Mouse (Mus musculus): ENCODE measurements around the gene Tbc1d15. TPM values are rescaled to one million over a fixed set of nuclear protein-coding genes. Genes with fewer than 3 reads are reported as not detected.

The Tbc1d15 gene
- polyA plus RNA-seq, 1 experiment: 35.4 TPM

GRCm38 (mm10) chr10:115236733-115237132, 14.5 kb downstream of the Tbc1d15 start:
- no peak overlapping the region for H3K4me3 ChIP-seq (replicated peaks; ENCODE audit: control insufficient read depth, low read depth, low read length)
- no peak for TF ChIP-seq POLR2A (IDR thresholded peaks at IDR 0.05; ENCODE audit: borderline replicate concordance, control insufficient read depth, low read depth, low read length)
- no peak for TF ChIP-seq CTCF (IDR thresholded peaks at IDR 0.05; ENCODE audit: control insufficient read depth, insufficient read depth, low read length)
- H3K27ac ChIP-seq (ENCODE audit: control insufficient read depth, insufficient read depth, low read depth, low read length, poor library complexity): no peak overlapping the region
- WGBS: 20% methylated on average over 4 of the region's 4 CpGs
- H3K4me1 ChIP-seq (ENCODE audit: control insufficient read depth, insufficient read depth, low read length): peaks cover 2% of the 10 kb centered on the region; the same call in 1 of the 2 replicates

- Histone ChIP-seq H3K4me3 (replicated peaks; ENCODE audit: control insufficient read depth, low read depth, low read length) (no peak overlapping the region), H3K4me1 (ENCODE audit: control insufficient read depth, insufficient read depth, low read length) (peaks cover 2% of the 10 kb centered on the region; the same call in 1 of the 2 replicates), H3K27ac (ENCODE audit: control insufficient read depth, insufficient read depth, low read depth, low read length, poor library complexity) (no peak overlapping the region)
- TF ChIP-seq CTCF (IDR thresholded peaks at IDR 0.05; ENCODE audit: control insufficient read depth, insufficient read depth, low read length) (no peak), POLR2A (IDR thresholded peaks at IDR 0.05; ENCODE audit: borderline replicate concordance, control insufficient read depth, low read depth, low read length) (no peak)
- 91% methylated on average over 9 of the region's 9 CpGs for WGBS
These were observed 15.8 kb downstream of the Tbc1d15 start for GRCm38 (mm10) chr10:115235501-115235900.

- no peak for TF ChIP-seq CTCF (IDR thresholded peaks at IDR 0.05; ENCODE audit: control insufficient read depth, insufficient read depth, low read length)
- no peak for TF ChIP-seq POLR2A (IDR thresholded peaks at IDR 0.05; ENCODE audit: borderline replicate concordance, control insufficient read depth, low read depth, low read length)
- Histone ChIP-seq H3K4me3 (replicated peaks; ENCODE audit: control insufficient read depth, low read depth, low read length) (no peak overlapping the region), H3K4me1 (ENCODE audit: control insufficient read depth, insufficient read depth, low read length) (peaks cover 2% of the 10 kb centered on the region; the same call in 1 of the 2 replicates), H3K27ac (ENCODE audit: control insufficient read depth, insufficient read depth, low read depth, low read length, poor library complexity) (no peak overlapping the region)
- 59% methylated on average over 3 of the region's 3 CpGs for WGBS
These were observed 17.5 kb downstream of the Tbc1d15 start for GRCm38 (mm10) chr10:115233798-115234197.

- no peak for TF ChIP-seq CTCF (IDR thresholded peaks at IDR 0.05; ENCODE audit: control insufficient read depth, insufficient read depth, low read length)
- TF ChIP-seq POLR2A (IDR thresholded peaks at IDR 0.05; ENCODE audit: borderline replicate concordance, control insufficient read depth, low read depth, low read length): no peak
- Histone ChIP-seq H3K4me1 (ENCODE audit: control insufficient read depth, insufficient read depth, low read length) (peaks cover 2% of the 10 kb centered on the region; the same call in 1 of the 2 replicates), H3K27ac (ENCODE audit: control insufficient read depth, insufficient read depth, low read depth, low read length, poor library complexity) (no peak overlapping the region), H3K4me3 (replicated peaks; ENCODE audit: control insufficient read depth, low read depth, low read length) (no peak overlapping the region)
- 82% methylated on average over 3 of the region's 3 CpGs for WGBS
These were observed 18.8 kb downstream of the Tbc1d15 start for GRCm38 (mm10) chr10:115232513-115232912.

GRCm38 (mm10) chr10:115229023-115229422, 22.2 kb downstream of the Tbc1d15 start:
- Histone ChIP-seq H3K4me3 (replicated peaks; ENCODE audit: control insufficient read depth, low read depth, low read length) (no peak overlapping the region), H3K4me1 (ENCODE audit: control insufficient read depth, insufficient read depth, low read length) (no peaks in the 10 kb centered on the region), H3K27ac (ENCODE audit: control insufficient read depth, insufficient read depth, low read depth, low read length, poor library complexity) (no peak overlapping the region)
- WGBS: 67% methylated on average over 9 of the region's 9 CpGs
- no peak for TF ChIP-seq CTCF (IDR thresholded peaks at IDR 0.05; ENCODE audit: control insufficient read depth, insufficient read depth, low read length)

- TF ChIP-seq CTCF (IDR thresholded peaks at IDR 0.05; ENCODE audit: control insufficient read depth, insufficient read depth, low read length) (no peak), POLR2A (IDR thresholded peaks at IDR 0.05; ENCODE audit: borderline replicate concordance, control insufficient read depth, low read depth, low read length) (no peak)
- Histone ChIP-seq H3K4me3 (replicated peaks; ENCODE audit: control insufficient read depth, low read depth, low read length) (no peak overlapping the region), H3K27ac (ENCODE audit: control insufficient read depth, insufficient read depth, low read depth, low read length, poor library complexity) (no peak overlapping the region), H3K4me1 (ENCODE audit: control insufficient read depth, insufficient read depth, low read length) (no peaks in the 10 kb centered on the region)
- WGBS: 78% methylated on average over 7 of the region's 7 CpGs
These were observed 24.7 kb downstream of the Tbc1d15 start for GRCm38 (mm10) chr10:115226586-115226985.

GRCm38 (mm10) chr10:115223845-115224244, 27.4 kb downstream of the Tbc1d15 start:
- Histone ChIP-seq H3K27ac (ENCODE audit: control insufficient read depth, insufficient read depth, low read depth, low read length, poor library complexity) (no peak overlapping the region), H3K4me1 (ENCODE audit: control insufficient read depth, insufficient read depth, low read length) (no peaks in the 10 kb centered on the region), H3K4me3 (replicated peaks; ENCODE audit: control insufficient read depth, low read depth, low read length) (no peak overlapping the region)
- no peak for TF ChIP-seq POLR2A (IDR thresholded peaks at IDR 0.05; ENCODE audit: borderline replicate concordance, control insufficient read depth, low read depth, low read length)
- no peak for TF ChIP-seq CTCF (IDR thresholded peaks at IDR 0.05; ENCODE audit: control insufficient read depth, insufficient read depth, low read length)
- 80% methylated on average over 3 of the region's 3 CpGs for WGBS

GRCm38 (mm10) chr10:115212916-115213580, 38.2 kb downstream of the Tbc1d15 start:
- 92% methylated on average over 11 of the region's 11 CpGs for WGBS
- H3K4me3 ChIP-seq (replicated peaks; ENCODE audit: control insufficient read depth, low read depth, low read length): no peak overlapping the region
- H3K27ac ChIP-seq (ENCODE audit: control insufficient read depth, insufficient read depth, low read depth, low read length, poor library complexity): no peak overlapping the region
- H3K4me1 ChIP-seq (ENCODE audit: control insufficient read depth, insufficient read depth, low read length): no peaks in the 10 kb centered on the region
- TF ChIP-seq CTCF (IDR thresholded peaks at IDR 0.05; ENCODE audit: control insufficient read depth, insufficient read depth, low read length) (no peak), POLR2A (IDR thresholded peaks at IDR 0.05; ENCODE audit: borderline replicate concordance, control insufficient read depth, low read depth, low read length) (no peak)

- TF ChIP-seq POLR2A (IDR thresholded peaks at IDR 0.05; ENCODE audit: borderline replicate concordance, control insufficient read depth, low read depth, low read length): no peak
- no peak for TF ChIP-seq CTCF (IDR thresholded peaks at IDR 0.05; ENCODE audit: control insufficient read depth, insufficient read depth, low read length)
These were observed 45.4 kb downstream of the Tbc1d15 start for GRCm38 (mm10) chr10:115205825-115206224.

More at GRCm38 (mm10) chr10:115205825-115206224, 45.4 kb downstream of the Tbc1d15 start:
- WGBS: 83% methylated on average over 3 of the region's 3 CpGs
- no peak overlapping the region for H3K4me3 ChIP-seq (replicated peaks; ENCODE audit: control insufficient read depth, low read depth, low read length)
- no peak overlapping the region for H3K27ac ChIP-seq (ENCODE audit: control insufficient read depth, insufficient read depth, low read depth, low read length, poor library complexity)
- H3K4me1 ChIP-seq (ENCODE audit: control insufficient read depth, insufficient read depth, low read length): no peaks in the 10 kb centered on the region

Measured in bone marrow, adult 2 months (tissue).